Mouse (Mus musculus): ENCODE data around the gene Ms4a4c. TPM values are rescaled to one million over a fixed set of nuclear protein-coding genes. Genes with fewer than 3 reads are reported as not detected.

Ms4a4c gene
- total and polyA plus RNA-seq, 3 experiments: 0.38 to 0.60 (median 0.54) TPM

Other genes with a start within 250 kb of the Ms4a4c start
- gene 1700025F22Rik, start 239.4 kb upstream of the Ms4a4c start, total RNA-seq (2012; rRNA removed): not detected in 2 replicates
- gene 1700025F22Rik, start 239.4 kb upstream of the Ms4a4c start, total RNA-seq (2014; rRNA removed): not detected in 2 replicates
- gene 1700025F22Rik, start 239.4 kb upstream of the Ms4a4c start, polyA plus RNA-seq (2012; ENCODE audit: insufficient read length, low read depth): not detected in 2 replicates
- gene Ms4a13, start 208.0 kb upstream of the Ms4a4c start, total RNA-seq (2012; rRNA removed): not detected in 2 replicates
- gene Ms4a13, start 208.0 kb upstream of the Ms4a4c start, total RNA-seq (2014; rRNA removed): not detected in 2 replicates
- not detected in 2 replicates for gene Ms4a13, start 208.0 kb upstream of the Ms4a4c start, polyA plus RNA-seq (2012; ENCODE audit: insufficient read length, low read depth)
- gene Ms4a12, start 172.3 kb upstream of the Ms4a4c start, total RNA-seq (2012; rRNA removed): not detected in 2 replicates
- not detected in 2 replicates for gene Ms4a12, start 172.3 kb upstream of the Ms4a4c start, total RNA-seq (2014; rRNA removed)
- gene Ms4a12, start 172.3 kb upstream of the Ms4a4c start, polyA plus RNA-seq (2012; ENCODE audit: insufficient read length, low read depth): not detected in 2 replicates
- gene Ms4a1, start 138.5 kb upstream of the Ms4a4c start, total RNA-seq (2012; rRNA removed): 106 and 137 TPM in 2 replicates
- gene Ms4a1, start 138.5 kb upstream of the Ms4a4c start, total RNA-seq (2014; rRNA removed): 642 and 726 TPM in 2 replicates
- gene Ms4a1, start 138.5 kb upstream of the Ms4a4c start, polyA plus RNA-seq (2012; ENCODE audit: insufficient read length, low read depth): 345 and 387 TPM in 2 replicates
- not detected in 2 replicates for gene Ms4a5, start 120.9 kb upstream of the Ms4a4c start, total RNA-seq (2012; rRNA removed)
- not detected in 2 replicates for gene Ms4a5, start 120.9 kb upstream of the Ms4a4c start, total RNA-seq (2014; rRNA removed)
- gene Ms4a5, start 120.9 kb upstream of the Ms4a4c start, polyA plus RNA-seq (2012; ENCODE audit: insufficient read length, low read depth): not detected in 2 replicates
- not detected in 2 replicates for gene Ms4a14, start 90.3 kb upstream of the Ms4a4c start, total RNA-seq (2012; rRNA removed)
- not detected in 2 replicates for gene Ms4a14, start 90.3 kb upstream of the Ms4a4c start, total RNA-seq (2014; rRNA removed)
- 0.12 and 0.17 TPM in 2 replicates for gene Ms4a14, start 90.3 kb upstream of the Ms4a4c start, polyA plus RNA-seq (2012; ENCODE audit: insufficient read length, low read depth)
- 1.4 and 1.8 TPM in 2 replicates for gene Ms4a7, start 68.6 kb upstream of the Ms4a4c start, total RNA-seq (2012; rRNA removed)
- gene Ms4a7, start 68.6 kb upstream of the Ms4a4c start, total RNA-seq (2014; rRNA removed): 2.5 and 3.2 TPM in 2 replicates
- gene Ms4a7, start 68.6 kb upstream of the Ms4a4c start, polyA plus RNA-seq (2012; ENCODE audit: insufficient read length, low read depth): 4.3 TPM in 2 replicates
- gene Ms4a4a, start 29.2 kb upstream of the Ms4a4c start, total RNA-seq (2012; rRNA removed): 0.21 TPM in 1 of 2 replicates, not detected in the other
- gene Ms4a4a, start 29.2 kb upstream of the Ms4a4c start, total RNA-seq (2014; rRNA removed): not detected in 2 replicates
- gene Ms4a4a, start 29.2 kb upstream of the Ms4a4c start, polyA plus RNA-seq (2012; ENCODE audit: insufficient read length, low read depth): 0.29 TPM in 1 of 2 replicates, not detected in the other
- gene Ms4a4b, start 38.8 kb downstream of the Ms4a4c start, total RNA-seq (2012; rRNA removed): not detected in 2 replicates
- not detected in 2 replicates for gene Ms4a4b, start 38.8 kb downstream of the Ms4a4c start, total RNA-seq (2014; rRNA removed)
- not detected in 2 replicates for gene Ms4a4b, start 38.8 kb downstream of the Ms4a4c start, polyA plus RNA-seq (2012; ENCODE audit: insufficient read length, low read depth)
- 3.5 and 5.0 TPM in 2 replicates for gene Ms4a6c, start 64.6 kb downstream of the Ms4a4c start, total RNA-seq (2012; rRNA removed)
- gene Ms4a6c, start 64.6 kb downstream of the Ms4a4c start, total RNA-seq (2014; rRNA removed): 20.0 and 22.2 TPM in 2 replicates
- 14.3 and 19.6 TPM in 2 replicates for gene Ms4a6c, start 64.6 kb downstream of the Ms4a4c start, polyA plus RNA-seq (2012; ENCODE audit: insufficient read length, low read depth)
- gene Gm8369, start 81.2 kb downstream of the Ms4a4c start, total RNA-seq (2012; rRNA removed): 1.7 and 2.0 TPM in 2 replicates
- gene Gm8369, start 81.2 kb downstream of the Ms4a4c start, total RNA-seq (2014; rRNA removed): 4.3 and 5.2 TPM in 2 replicates
- 0.68 and 1.2 TPM in 2 replicates for gene Gm8369, start 81.2 kb downstream of the Ms4a4c start, polyA plus RNA-seq (2012; ENCODE audit: insufficient read length, low read depth)
- 0.55 and 0.76 TPM in 2 replicates for gene Ms4a6b, start 111.7 kb downstream of the Ms4a4c start, total RNA-seq (2012; rRNA removed)
- 1.9 and 2.6 TPM in 2 replicates for gene Ms4a6b, start 111.7 kb downstream of the Ms4a4c start, total RNA-seq (2014; rRNA removed)
- gene Ms4a6b, start 111.7 kb downstream of the Ms4a4c start, polyA plus RNA-seq (2012; ENCODE audit: insufficient read length, low read depth): 0.93 and 1.6 TPM in 2 replicates
- gene Ms4a4d, start 132.0 kb downstream of the Ms4a4c start, total RNA-seq (2012; rRNA removed): not detected in 2 replicates
- not detected in 2 replicates for gene Ms4a4d, start 132.0 kb downstream of the Ms4a4c start, total RNA-seq (2014; rRNA removed)
- not detected in 2 replicates for gene Ms4a4d, start 132.0 kb downstream of the Ms4a4c start, polyA plus RNA-seq (2012; ENCODE audit: insufficient read length, low read depth)
- 2.3 and 2.7 TPM in 2 replicates for gene Ms4a6d, start 200.1 kb downstream of the Ms4a4c start, total RNA-seq (2012; rRNA removed)
- gene Ms4a6d, start 200.1 kb downstream of the Ms4a4c start, total RNA-seq (2014; rRNA removed): 3.3 and 5.4 TPM in 2 replicates
- gene Ms4a6d, start 200.1 kb downstream of the Ms4a4c start, polyA plus RNA-seq (2012; ENCODE audit: insufficient read length, low read depth): 2.7 and 2.8 TPM in 2 replicates
- gene Ms4a2, start 218.9 kb downstream of the Ms4a4c start, total RNA-seq (2012; rRNA removed): 0.21 TPM in 2 replicates
- 0.39 and 0.73 TPM in 2 replicates for gene Ms4a2, start 218.9 kb downstream of the Ms4a4c start, total RNA-seq (2014; rRNA removed)
- gene Ms4a2, start 218.9 kb downstream of the Ms4a4c start, polyA plus RNA-seq (2012; ENCODE audit: insufficient read length, low read depth): 0.18 and 0.53 TPM in 2 replicates
- gene Ms4a3, start 236.1 kb downstream of the Ms4a4c start, total RNA-seq (2012; rRNA removed): 0.34 and 0.59 TPM in 2 replicates
- 0.63 and 0.70 TPM in 2 replicates for gene Ms4a3, start 236.1 kb downstream of the Ms4a4c start, total RNA-seq (2014; rRNA removed)
- 0.51 and 0.91 TPM in 2 replicates for gene Ms4a3, start 236.1 kb downstream of the Ms4a4c start, polyA plus RNA-seq (2012; ENCODE audit: insufficient read length, low read depth)